Mouse (Mus musculus) liver, adult 10 weeks (tissue): Measurements from ENCODE around the gene Ppp1r13l. TPM values are rescaled to one million over a fixed set of nuclear protein-coding genes. Genes with fewer than 3 reads are reported as not detected.

Experiments used
- polyA plus RNA-seq: library from polyadenylated mRNA; stranded (reverse); fragments of 350-450 nt; fragmentation: Illumina TruSeq; extraction: RNeasy Lipid Tissue Mini Kit (QIAGEN cat#74804); gene quantifications from one replicate; pipeline ENCODE4 v1.2.3, GENCODE M21; 2014; ENCODE audit warnings: low read depth, low replicate concordance

Gene Ppp1r13l
- 0.29 TPM for polyA plus RNA-seq

DNA sequence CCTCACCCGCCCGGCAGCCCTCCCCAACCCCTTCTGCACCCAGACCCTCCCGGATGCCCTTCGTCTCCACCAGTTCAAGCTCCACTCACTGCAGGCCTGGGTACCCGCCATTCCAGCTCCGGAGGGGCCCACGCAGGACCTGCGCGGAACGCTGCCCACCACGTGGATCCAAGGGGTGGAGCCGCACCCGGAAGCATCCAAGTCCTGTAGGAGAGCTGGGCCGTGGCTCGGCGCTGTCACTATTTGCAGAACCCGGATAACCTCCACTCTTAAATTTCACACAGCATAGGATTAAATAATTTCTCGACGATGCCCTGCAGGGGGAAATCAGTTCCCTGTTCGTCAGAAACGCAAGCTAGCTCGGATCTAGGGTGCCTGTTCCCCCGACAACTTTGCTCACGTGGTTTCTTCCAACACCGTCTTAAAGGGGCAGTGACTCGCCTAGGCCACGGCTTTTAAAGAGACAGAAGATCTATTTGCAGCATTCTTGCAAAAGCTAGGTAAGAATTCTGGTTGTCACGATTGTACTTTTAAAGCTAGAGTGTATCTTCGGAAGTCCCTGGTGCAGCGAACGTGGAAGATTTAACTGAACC is at the start of gene Ppp1r13l, which contains the start of gene Cd3eap:
Ppp1r13l (plus strand) TSS at position 451 of the 593 bp plus-strand sequence.
Cd3eap (minus strand) TSS at position 185 of the 593 bp plus-strand sequence.

GRCm38 (mm10) chr7:19309884-19310641 is 49.5 kb upstream of the Ppp1r13l start, which contains the start of gene Fosb:
Gene Fosb, minus strand, starts transcription at chr7:19310051.

GRCm38 (mm10) chr7:19344237-19344847 is 15.2 kb upstream of the Ppp1r13l start, which contains the start of gene Ercc1:
Gene Ercc1, plus strand, starts transcription at chr7:19344778.

GRCm38 (mm10) chr7:19381377-19382165 is 22.0 kb downstream of the Ppp1r13l start, which contains the start of gene Ercc2:
Gene Ercc2, plus strand, starts transcription at chr7:19382010.

GRCm38 (mm10) chr7:19403731-19404296 is 44.3 kb downstream of the Ppp1r13l start, which contains the start of gene Klc3:
Gene Klc3, minus strand, starts transcription at chr7:19404104.

DNA sequence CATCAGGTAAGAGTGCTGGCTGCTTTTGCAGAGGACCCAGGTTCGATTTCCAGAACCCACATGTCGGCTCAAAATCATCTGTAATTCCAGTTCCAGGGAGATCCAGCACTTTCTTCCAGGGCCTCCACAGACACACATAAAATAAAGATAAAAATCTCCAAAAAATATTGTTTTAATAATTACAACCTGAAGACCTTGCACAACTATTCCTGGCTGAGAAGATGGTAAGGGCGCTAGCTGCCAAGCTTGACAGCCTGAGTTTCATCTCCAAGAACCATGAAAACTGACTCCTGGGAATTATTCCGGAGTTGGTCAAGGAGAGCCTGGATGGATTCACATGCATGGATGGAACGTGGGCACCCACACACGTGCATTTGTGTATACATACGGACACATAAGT is 44.9 kb downstream of the Ppp1r13l start, which contains the start of gene Ckm:
Ckm (plus strand) TSS at position 301 of the 400 bp plus-strand sequence.

Other genes with a start within 250 kb of the Ppp1r13l start
- not detected for gene Gm4969, start 241.4 kb upstream of the Ppp1r13l start, polyA plus RNA-seq
- gene Fbxo46, start 239.9 kb upstream of the Ppp1r13l start, polyA plus RNA-seq, result 0.26 TPM
- 5.7 TPM for gene Qpctl, start 210.5 kb upstream of the Ppp1r13l start, polyA plus RNA-seq
- gene Snrpd2, start 210.0 kb upstream of the Ppp1r13l start, polyA plus RNA-seq, result 1.4 TPM
- gene Gipr, start 193.6 kb upstream of the Ppp1r13l start, polyA plus RNA-seq, result not detected
- gene Eml2, start 183.3 kb upstream of the Ppp1r13l start, polyA plus RNA-seq, result 0.19 TPM
- gene Gpr4, start 147.2 kb upstream of the Ppp1r13l start, polyA plus RNA-seq, result 0.34 TPM
- 10.4 TPM for gene Opa3, start 131.4 kb upstream of the Ppp1r13l start, polyA plus RNA-seq
- 7.0 TPM for gene Vasp, start 87.9 kb upstream of the Ppp1r13l start, polyA plus RNA-seq
- not detected for gene Ppm1n, start 79.7 kb upstream of the Ppp1r13l start, polyA plus RNA-seq
- gene Rtn2, start 77.1 kb upstream of the Ppp1r13l start, polyA plus RNA-seq, result not detected
- gene Fosb, start 49.7 kb upstream of the Ppp1r13l start, polyA plus RNA-seq, result 0.21 TPM
- 1.9 TPM for gene Ercc1, start 15.0 kb upstream of the Ppp1r13l start, polyA plus RNA-seq
- 0.95 TPM for gene Cd3eap, start 266 bp upstream of the Ppp1r13l start, polyA plus RNA-seq
- gene Ercc2, start 22.3 kb downstream of the Ppp1r13l start, polyA plus RNA-seq, result 0.40 TPM
- gene Klc3, start 44.4 kb downstream of the Ppp1r13l start, polyA plus RNA-seq, result not detected
- gene Ckm, start 45.0 kb downstream of the Ppp1r13l start, polyA plus RNA-seq, result not detected
- 0.82 TPM for gene Mark4, start 99.1 kb downstream of the Ppp1r13l start, polyA plus RNA-seq
- 0.34 TPM for gene Exoc3l2, start 103.6 kb downstream of the Ppp1r13l start, polyA plus RNA-seq
- gene Bloc1s3, start 148.6 kb downstream of the Ppp1r13l start, polyA plus RNA-seq, result 1.6 TPM
- gene Trappc6a, start 148.6 kb downstream of the Ppp1r13l start, polyA plus RNA-seq, result not detected
- not detected for gene Nkpd1, start 158.1 kb downstream of the Ppp1r13l start, polyA plus RNA-seq
- 1.3 TPM for gene Ppp1r37, start 203.3 kb downstream of the Ppp1r13l start, polyA plus RNA-seq
- gene Zfp296, start 217.5 kb downstream of the Ppp1r13l start, polyA plus RNA-seq, result not detected
- 10.5 TPM for gene Gemin7, start 217.8 kb downstream of the Ppp1r13l start, polyA plus RNA-seq
- 1.7 TPM for gene Clasrp, start 244.7 kb downstream of the Ppp1r13l start, polyA plus RNA-seq